Mouse (Mus musculus): ENCODE measurements around the gene Rsph3b.

The Rsph3b gene

GRCm38 (mm10) chr17:6863521-6863920 lies 85.0 kb downstream of the Rsph3b start:
- DNase-seq (ENCODE audit: low spot score) = no peak

GRCm38 (mm10) chr17:6862040-6862780 lies 86.3 kb downstream of the Rsph3b start:
- peak; percentile 18 for DNase-seq (ENCODE audit: low spot score)

GRCm38 (mm10) chr17:6861181-6862039 lies 87.1 kb downstream of the Rsph3b start:
- DNase-seq (ENCODE audit: low spot score) = peak; percentile 57

- DNase-seq (ENCODE audit: low spot score) = no peak
Measured at GRCm38 (mm10) chr17:6860491-6860897, 88.0 kb downstream of the Rsph3b start.

- DNase-seq (ENCODE audit: low spot score) = no peak
Measured at GRCm38 (mm10) chr17:6860067-6860466, 88.4 kb downstream of the Rsph3b start.

Measured in T-cell, adult 2 months (primary cell).